Mouse (Mus musculus) hematopoietic stem cell, adult 5-6 weeks (primary cell): ENCODE results near the gene Slc9b1. TPM values are rescaled to one million over a fixed set of nuclear protein-coding genes. Genes with fewer than 3 reads are reported as not detected.

ENCODE experiments used
- ATAC-seq, 2 experiments: fragments of 125-278 bp in 1 of 2; replicated peaks in 1 of 2; 2 replicates each; pipeline ENCODE4 v1.8.0; 2016 to 2017; ENCODE audit warnings: inconsistent platforms in 2 of 2, mild to moderate bottlenecking in 2 of 2, moderate number of reproducible peaks in 2 of 2, low read depth in 1 of 2, moderate TSS enrichment in 1 of 2; ENCODE audit not compliant: low FRiP score in 2 of 2, poor library complexity in 2 of 2, severe bottlenecking in 2 of 2, insufficient read depth in 1 of 2, low TSS enrichment in 1 of 2
- total RNA-seq: library from RNA; stranded (forward); fragments of 172-1452, 232-1000 nt; gene quantifications from 2 replicates; pipeline ENCODE4 v1.2.3, GENCODE M21; 2017

Slc9b1 gene
- 0.56 and 2.0 TPM in 2 replicates for total RNA-seq

DNA sequence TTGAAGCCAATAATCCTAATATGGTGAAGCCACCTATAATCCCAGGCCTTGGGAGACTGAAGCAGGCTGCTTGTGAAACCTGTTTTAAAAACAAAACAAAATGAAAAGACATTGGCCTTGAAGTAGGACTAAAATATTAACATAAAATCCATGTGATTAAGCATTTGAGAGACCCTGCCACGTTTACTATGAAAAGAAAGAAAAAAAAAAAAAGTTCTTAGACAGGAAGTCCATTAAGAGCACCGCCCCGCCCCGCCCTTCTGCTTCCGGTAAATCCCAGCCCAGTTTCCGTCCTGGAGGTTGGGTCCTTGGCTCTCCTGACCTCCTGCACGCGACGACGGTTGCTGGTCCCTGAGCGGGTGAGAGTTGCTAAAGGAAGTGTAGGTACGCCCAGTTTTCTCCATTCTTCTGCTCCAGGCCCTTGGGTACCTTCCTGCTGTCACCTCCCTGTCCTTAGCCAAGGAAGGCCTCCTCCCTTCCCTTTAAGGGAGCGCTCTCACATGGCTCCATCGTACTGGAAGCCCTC is at the start of gene Slc9b1:
Slc9b1 (plus strand) TSS at position 291 of the 526 bp plus-strand sequence.
- no peak for ATAC-seq

DNA sequence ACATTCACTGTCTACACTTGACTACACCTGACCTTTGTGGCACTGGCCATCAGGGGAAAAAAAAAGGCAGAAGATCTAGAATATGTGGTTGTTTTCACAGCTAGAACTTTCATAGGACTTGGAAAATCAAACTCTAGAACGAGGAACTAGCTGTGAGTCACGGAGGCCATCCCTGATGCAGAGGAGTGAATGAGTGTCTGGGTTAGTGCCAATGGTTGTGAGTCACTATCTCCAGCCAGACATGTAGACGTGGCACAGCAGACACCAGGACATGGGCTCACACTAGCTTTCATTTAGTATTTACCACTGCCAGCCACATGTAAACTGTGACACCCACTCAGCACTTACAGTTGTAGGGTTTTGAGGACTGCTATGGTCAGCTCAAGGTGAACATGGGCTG is 49.3 kb upstream of the Slc9b1 start:
- 0 out of 4 replicates have a peak, but pooled peaks of 1 of the 2 experiments have one; percentile 36 for ATAC-seq

- ATAC-seq: 0 out of 4 replicates have a peak, but pooled peaks of 1 of the 2 experiments have one; percentile 10
Observed at GRCm38 (mm10) chr3:135300081-135300480, 47.7 kb upstream of the Slc9b1 start.

DNA sequence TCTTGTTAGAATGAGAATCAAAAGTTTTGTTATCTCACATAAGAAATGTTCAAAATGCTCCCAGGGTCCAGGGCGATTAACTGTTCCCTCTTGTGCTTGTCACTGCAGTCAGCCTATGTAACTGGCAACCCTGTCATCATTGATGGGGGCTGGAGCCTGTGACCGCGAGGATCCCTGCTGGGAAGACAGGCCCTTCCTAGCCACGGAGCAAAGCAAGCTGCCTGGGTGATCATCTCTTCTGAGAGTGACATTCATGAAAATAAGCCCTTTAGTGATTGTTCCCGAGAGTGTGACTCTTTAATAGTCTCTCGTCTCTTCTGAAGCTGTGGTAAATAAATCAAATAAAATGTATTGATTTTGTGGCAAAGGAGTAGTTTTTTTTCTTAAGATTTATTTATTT is 43.8 kb upstream of the Slc9b1 start:
- ATAC-seq: no peak

DNA sequence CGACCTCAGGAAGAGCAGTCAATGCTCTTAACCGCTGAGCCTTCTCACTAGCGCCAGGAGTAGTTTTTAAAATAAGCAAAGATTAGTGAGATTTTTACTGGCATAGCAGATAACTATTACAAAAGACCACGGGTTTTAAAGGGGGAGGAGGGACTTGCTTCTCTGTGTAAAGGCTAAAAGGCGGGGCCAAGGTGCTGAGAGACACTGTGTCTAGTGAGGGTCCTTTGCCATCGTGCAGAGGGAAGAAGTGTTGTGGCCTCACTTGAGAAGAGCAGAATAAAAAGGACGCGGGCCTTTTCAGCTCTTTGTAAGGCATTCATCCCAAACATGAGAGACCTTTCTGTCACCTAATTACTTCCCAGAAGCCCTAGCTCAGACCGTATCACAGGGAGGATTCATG is 43.3 kb upstream of the Slc9b1 start:
- no peak for ATAC-seq

GRCm38 (mm10) chr3:135307411-135308259 is 40.2 kb upstream of the Slc9b1 start, which contains the start of gene Slc9b2:
Gene Slc9b2 (plus strand): TSS chr3:135307700.
- ATAC-seq: peak; percentile 99

DNA sequence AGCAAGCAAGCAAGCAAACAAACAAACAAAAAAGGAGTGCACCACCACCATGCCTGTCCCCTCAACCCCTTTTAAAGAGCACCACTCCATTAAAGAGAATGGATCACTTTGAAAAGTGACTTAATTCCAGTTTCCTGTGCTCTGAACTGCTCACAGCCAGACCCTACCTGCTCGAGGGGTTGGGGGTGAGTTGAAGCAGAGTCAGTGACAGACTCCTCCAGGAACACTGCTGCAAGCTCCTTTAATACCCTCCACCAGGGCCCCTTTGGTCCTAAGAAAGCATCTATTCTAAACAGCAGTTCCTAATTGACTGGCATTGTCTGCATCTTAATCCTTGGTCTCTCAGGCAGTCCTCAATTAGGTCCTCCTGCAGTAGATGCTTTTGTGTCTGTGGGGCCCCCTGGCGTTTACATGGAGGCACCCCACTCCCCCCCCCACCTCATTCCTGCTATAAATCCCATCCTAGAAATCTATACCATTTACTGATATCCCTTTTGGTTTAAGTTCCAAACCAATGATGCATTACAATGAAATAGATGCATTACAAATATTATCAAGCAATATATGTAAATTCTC is 34.8 kb upstream of the Slc9b1 start:
- ATAC-seq: no peak

DNA sequence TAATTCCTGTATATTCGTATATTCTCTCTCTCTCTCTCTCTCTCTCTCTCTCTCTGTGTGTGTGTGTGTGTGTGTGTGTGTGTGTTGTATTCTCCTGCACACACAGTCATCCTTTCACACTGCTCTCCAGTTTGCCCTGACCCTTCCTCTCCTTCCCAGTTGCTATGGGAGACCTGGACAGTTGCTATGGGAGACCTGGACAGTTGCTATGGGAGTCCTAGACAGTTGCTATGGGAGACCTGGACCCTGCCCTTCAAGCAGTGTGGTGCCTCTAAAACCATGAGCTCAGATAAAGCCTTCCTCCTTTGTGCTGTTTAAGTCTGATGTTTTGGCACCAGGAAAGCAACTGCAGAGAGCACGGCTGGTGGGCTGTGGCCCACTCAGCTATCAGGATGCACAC is 34.1 kb upstream of the Slc9b1 start:
- ATAC-seq: no peak

DNA sequence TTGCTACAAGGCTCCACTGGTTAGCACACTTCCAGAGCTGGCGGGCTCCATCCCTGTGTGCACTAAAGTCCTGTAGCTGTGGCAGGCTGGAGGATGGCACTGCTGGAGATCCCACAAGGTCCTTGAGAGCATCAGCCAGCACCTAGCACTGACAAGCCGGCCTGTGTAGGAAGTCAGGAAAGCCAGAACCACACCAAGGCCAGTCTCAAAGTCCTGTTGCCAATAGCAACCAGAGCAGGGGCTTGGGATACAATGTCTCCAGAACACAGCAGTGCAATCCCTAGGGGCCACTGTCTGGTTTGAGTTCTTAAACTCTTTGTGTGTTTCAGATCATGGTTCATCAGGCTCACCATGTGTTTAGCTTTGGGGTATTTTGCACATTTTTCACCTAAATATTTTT is 33.0 kb upstream of the Slc9b1 start:
- no peak for ATAC-seq

DNA sequence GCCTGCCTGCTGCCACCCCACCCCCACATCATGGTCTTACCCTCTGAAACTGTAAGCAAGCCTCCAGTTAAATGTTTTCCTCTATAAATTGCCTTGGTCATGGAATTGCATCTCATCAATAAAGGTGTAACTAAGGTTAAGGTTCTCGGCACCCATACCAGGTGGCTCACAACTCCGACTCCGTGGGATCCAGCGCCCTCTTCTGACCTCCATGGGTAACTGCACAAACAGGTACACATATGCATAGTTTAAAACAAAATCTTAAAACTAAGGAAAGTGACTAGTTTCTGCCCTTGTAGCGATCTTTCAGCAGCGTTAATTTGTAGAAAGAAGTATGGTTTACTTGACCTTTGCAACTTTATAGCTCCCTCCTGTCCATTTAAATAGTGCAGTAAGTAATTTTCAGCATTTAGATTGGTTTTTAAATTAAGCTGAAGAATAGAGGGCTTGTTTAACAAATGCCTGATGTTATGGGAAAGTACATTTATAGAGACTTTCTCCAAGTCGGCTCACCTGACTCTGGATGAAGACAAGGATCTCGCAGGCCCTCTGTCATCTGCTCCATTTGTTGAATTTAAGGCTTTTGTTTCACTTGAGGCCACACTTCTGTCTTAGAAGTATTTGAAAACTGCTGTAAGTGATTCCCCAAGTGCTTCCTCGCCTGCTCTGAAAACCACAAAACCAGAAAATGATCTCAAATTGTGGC is 32.0 kb upstream of the Slc9b1 start:
- ATAC-seq: no peak

GRCm38 (mm10) chr3:135318331-135318730 is 29.5 kb upstream of the Slc9b1 start:
- ATAC-seq: no peak

GRCm38 (mm10) chr3:135324354-135324753 is 23.5 kb upstream of the Slc9b1 start:
- no peak for ATAC-seq

DNA sequence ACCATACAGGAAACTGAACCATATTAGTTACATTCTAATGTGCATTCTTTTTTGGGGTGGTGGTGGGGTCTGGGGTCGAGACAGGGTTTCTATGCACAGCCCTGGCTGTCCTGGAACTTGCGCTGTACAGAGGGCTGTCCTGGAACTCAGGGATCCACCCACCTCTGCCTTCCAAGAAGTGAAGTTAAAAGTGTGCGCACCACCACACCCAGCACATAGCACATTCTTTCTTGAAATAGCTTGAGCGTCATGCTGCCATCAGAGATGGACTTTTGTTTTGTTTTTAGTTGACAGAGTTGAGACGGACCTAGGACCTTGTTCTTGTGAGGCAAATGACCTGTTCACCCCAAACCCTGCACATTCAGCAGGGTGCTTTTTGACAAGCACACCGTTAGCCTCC is 20.7 kb upstream of the Slc9b1 start:
- no peak for ATAC-seq

DNA sequence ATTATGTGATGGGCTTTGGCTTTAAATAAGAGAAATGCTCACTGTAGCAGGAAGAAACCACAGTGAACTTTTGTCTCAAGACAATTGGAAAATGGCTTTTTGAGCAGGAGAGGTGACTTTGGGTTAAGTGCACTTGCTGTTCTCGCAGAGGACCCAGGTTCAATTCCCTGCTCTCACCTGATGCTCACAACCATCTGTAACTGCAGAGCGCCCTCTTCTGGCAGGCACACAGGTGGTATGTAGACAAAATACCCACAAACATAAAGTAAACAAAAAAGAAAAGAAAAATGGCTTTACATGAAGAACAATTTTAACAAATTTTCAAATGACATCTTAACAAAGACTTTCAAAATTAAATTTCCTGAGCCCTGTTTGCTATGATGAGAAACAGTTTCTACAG is 20.2 kb upstream of the Slc9b1 start:
- ATAC-seq: no peak

GRCm38 (mm10) chr3:135328560-135328959 is 19.3 kb upstream of the Slc9b1 start:
- peak; percentile 65 to 72; a peak in 3 of 4 replicates for ATAC-seq

- no peak for ATAC-seq
Observed at GRCm38 (mm10) chr3:135332691-135333090, 15.1 kb upstream of the Slc9b1 start.

- no peak for ATAC-seq
Observed at GRCm38 (mm10) chr3:135333763-135334162, 14.1 kb upstream of the Slc9b1 start.

- ATAC-seq: no peak
Observed at GRCm38 (mm10) chr3:135349022-135349421, 1.2 kb downstream of the Slc9b1 start.
